Mouse (Mus musculus) brown adipose tissue, adult 24 weeks (tissue): ENCODE results near the gene Olr1. TPM values are rescaled to one million over a fixed set of nuclear protein-coding genes. Genes with fewer than 3 reads are reported as not detected.
"Not testable (repeated sequence)": the region's sequence is repeated elsewhere in the genome, so short reads cannot be mapped to it uniquely, and the experiment has no call there.

Experiments used
- H3K27ac ChIP-seq: fragments of 200-500 bp; replicated peaks from 2 replicates; pipeline ENCODE4 v1.5.1; 2012; ENCODE audit warnings: low read depth, mild to moderate bottlenecking, low read length
- H3K4me1 ChIP-seq: fragments of 200-500 bp; 2 replicates; pipeline ENCODE4 v1.6.1; 2012; ENCODE audit warnings: low read length, mixed read lengths; ENCODE audit not compliant: control insufficient read depth, insufficient read depth, insufficient read length
- H3K4me3 ChIP-seq: fragments of 200-500 bp; 2 replicates; pipeline ENCODE4 v1.5.1; 2012; ENCODE audit warnings: low read depth, mild to moderate bottlenecking, low read length, moderate library complexity; ENCODE audit not compliant: insufficient read depth
- polyA plus RNA-seq: library from polyadenylated mRNA; stranded (reverse); fragments of >200 nt; gene quantifications from 2 replicates; pipeline ENCODE4 v1.2.4, GENCODE M21; 2012; ENCODE audit not compliant: missing spikeins, insufficient read depth, insufficient read length

The Olr1 gene
- polyA plus RNA-seq, 1 experiment = not detected

DNA sequence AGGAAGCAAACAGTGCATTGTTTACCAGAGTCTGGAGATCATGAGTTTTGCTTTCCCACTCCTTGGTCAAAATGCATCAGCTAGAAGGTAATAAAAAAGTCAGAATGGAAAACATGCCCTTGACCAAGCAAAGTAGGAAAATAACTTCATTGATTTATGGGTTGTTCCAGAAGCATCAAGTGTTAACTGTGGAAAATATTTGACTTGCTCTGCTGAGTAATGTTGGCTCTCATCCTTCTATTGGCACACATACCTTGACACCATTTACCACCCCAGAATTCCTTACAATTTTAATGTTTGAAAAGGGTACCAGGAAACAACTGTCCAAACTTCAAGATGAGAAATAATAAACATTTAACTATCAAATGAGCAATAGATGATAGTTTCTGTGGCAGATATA is 19.1 kb upstream of the Olr1 start:
- H3K4me1 ChIP-seq = no peaks in the 10 kb centered on the region; the same call in 1 of the 2 replicates
- H3K4me3 ChIP-seq = no peak overlapping the region
- no peak overlapping the region for H3K27ac ChIP-seq

DNA sequence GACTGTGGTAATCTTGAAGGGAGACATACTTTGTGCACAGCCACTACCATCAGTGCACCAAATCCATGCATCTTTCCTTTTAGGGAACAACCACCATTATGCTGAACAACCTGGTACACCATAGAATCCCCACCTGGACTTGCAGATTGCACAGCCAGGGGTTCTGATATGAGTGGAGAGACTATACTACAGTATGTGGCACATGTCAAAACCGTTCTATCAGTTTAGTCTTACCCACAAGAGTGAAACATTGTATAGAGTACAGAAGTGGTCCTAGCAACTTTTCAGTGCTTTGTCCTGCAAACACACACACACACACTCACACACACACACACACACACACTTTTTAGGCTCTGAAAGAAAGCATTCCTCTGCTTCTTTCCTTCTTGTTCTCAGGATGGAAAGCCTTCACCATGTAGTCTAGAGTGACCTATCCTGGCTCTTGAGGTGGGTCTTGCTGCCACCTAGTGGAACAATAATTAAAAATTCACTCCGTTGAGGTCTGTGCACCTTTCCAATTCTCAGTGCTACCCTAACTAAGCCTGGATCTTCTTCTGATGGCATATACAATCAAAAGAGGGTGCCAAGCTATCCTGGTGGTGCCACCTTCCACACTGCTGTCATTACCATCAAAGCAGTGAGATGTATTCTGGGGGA is 10.9 kb upstream of the Olr1 start:
- H3K4me1 ChIP-seq = no peaks in the 10 kb centered on the region; the same call in 1 of the 2 replicates
- no peak overlapping the region for H3K27ac ChIP-seq
- no peak overlapping the region for H3K4me3 ChIP-seq

DNA sequence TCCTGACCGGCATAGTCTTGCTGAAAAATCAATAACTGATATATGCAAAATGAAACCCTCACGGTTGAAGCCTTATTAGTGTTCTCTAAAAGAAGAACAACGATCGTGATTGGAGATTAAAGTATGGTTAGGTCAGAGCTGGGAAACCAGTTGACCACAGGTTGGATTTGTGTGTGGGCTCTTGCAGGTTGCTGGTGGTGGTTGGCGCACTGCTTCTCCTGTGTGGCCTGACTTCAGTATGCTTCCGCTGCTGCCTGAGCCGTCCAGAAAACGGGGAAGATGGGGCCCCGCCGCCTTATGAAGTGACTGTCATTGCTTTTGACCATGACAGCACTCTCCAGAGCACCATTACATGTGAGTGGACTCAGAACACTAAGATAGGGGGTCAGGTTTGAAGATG is 9.4 kb upstream of the Olr1 start:
- Histone ChIP-seq H3K27ac (no peak overlapping the region), H3K4me1 (no peaks in the 10 kb centered on the region; the same call in 1 of the 2 replicates), H3K4me3 (no peak overlapping the region)

DNA sequence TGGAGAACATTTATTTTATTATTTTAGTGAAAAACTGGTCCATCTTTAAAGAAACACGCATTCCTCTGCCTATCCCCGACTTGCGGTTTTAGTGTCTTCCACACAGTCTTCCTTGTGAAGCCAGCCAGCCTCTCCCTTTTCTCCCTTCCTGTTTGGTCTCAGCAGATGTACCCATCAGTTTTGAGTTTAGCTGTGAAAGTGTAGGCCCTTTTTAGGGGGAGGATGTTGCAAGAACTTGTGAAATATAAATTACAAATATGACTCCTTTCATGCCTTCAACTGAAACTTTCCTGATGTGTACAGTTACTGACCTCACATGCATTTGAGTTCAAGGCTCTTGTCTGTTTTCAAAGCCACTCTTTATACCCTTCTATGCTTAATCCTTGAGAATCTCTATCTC is 8.1 kb upstream of the Olr1 start:
- no peaks in the 10 kb centered on the region; the same call in 1 of the 2 replicates for H3K4me1 ChIP-seq
- H3K27ac ChIP-seq = no peak overlapping the region
- no peak overlapping the region for H3K4me3 ChIP-seq

DNA sequence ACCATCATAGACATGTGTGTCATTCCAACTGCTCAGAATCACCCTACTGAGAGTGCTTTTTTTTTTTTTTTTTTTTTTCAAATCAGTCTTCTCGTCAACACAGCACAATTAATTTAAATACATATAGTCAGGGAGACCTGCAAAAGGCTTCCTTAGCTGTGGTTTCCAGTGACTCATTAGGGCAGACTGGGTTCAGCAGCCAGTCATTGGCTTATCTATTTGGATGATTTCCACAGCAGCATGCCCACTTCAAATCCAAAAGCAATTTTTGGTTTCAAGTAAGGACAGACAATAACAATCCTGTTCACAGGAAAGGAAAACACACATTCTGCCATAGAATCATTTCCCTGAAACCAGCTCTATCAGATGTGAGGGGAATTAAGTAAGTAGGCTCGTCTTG is 7.4 kb upstream of the Olr1 start:
- no peak overlapping the region for H3K4me3 ChIP-seq
- no peaks in the 10 kb centered on the region; the same call in 1 of the 2 replicates for H3K4me1 ChIP-seq
- no peak overlapping the region for H3K27ac ChIP-seq

DNA sequence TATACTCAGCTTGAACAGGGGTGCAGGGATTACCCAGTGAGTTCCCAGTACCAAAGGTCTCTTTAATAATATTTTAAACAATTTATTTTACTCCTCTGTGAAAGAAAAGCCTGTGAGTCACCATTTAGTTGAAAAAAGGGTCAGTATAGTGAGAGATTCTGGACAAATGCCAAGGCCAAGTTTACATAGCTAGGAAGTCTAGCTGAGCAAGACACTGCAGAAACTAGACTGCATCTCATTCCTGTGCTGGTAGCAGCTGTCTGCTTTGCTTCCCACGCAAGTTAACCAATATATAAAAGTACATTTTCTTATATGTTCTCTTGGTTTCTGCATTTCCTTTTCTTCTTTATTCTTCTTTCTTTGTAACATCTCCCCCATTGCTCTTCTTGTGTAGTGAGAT is 6.4 kb upstream of the Olr1 start:
- Histone ChIP-seq H3K4me1 (no peaks in the 10 kb centered on the region; the same call in 1 of the 2 replicates), H3K4me3 (no peak overlapping the region), H3K27ac (no peak overlapping the region)

DNA sequence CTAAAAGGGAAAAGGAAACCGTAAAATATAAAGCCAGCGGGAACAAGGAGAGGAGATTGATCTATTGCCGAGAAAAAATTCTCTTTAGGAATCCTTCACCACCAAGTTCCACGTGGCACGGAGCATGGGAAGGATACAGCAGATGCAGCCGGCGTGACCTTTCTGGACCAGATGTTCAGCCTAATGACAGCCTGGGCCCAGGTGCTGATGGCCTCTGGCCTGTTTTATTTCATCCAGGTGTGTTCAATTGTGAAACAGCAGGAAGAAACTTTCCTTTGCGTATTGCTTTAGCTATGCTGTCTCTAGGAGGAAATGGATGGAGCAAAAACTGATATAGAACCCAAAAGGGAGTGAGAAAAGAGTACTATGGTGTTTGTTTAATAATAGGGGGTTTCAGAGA is 5.9 kb upstream of the Olr1 start:
- H3K27ac ChIP-seq = no peak overlapping the region
- H3K4me3 ChIP-seq = no peak overlapping the region
- no peaks in the 10 kb centered on the region; the same call in 1 of the 2 replicates for H3K4me1 ChIP-seq

DNA sequence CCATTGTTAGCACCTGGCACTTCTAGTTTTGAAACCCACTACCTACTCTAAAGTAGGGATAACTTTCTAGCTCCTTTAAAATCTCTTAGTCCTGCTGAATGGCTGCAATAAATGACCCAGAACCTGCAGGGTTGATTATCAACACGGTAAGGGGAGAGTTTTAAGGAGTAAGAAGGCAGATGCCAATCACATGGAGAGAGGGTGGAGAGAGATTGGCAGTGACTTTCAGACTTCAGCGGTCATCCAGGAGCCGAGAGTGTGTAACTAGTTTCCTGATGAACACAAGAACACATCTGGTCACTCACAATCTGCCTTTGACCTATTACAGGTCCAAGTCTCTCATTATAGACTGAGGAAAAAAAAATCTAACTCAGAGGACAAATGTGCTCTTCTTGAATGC is 5.4 kb upstream of the Olr1 start, which contains the start of gene Tmem52b:
Gene Tmem52b (plus strand): TSS at position 189 of the 400 bp plus-strand sequence.
- Histone ChIP-seq H3K4me1 (no peaks in the 10 kb centered on the region; the same call in 1 of the 2 replicates), H3K27ac (no peak within 1 kb of the TSS), H3K4me3 (no peak within 1 kb of the TSS)

DNA sequence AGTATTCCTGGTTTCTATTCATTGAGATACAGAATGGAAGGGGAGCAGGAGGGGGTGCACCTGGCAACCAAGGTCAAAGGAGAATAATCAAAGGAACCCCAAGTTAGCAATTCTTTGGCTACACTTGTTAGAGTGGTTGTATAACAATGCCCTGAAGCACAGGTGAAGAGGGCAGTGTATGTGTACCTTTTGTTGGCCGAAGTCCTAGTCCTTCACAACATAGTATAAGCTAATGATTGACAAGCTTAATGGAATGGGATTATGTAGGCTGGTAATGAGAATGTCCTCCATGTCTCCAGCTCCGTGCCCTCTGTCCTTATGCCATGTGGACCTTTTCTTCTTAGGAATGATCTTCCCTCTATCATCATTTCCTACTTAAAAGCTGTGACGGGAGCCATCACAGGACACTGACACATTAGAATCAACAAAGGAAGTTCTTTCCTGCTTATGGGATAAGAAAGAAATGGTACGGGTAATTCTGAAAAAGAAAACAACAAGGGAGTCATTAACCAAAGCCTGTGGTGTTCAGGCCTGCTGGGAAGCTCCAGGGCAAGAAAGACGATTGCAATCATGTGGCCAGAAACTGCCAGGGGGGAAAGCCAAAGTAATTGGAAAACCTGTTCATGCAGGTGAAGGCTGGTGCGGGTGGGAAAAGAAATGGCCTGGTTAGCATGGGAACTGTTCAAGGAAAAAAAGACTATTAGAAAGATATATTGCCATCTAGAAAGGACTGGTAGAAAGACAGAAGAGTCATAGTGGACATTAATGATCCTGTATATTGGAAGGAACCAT is 3.4 kb upstream of the Olr1 start:
- Histone ChIP-seq H3K4me3 (no peak overlapping the region), H3K4me1 (no peaks in the 10 kb centered on the region; the same call in 1 of the 2 replicates), H3K27ac (no peak overlapping the region)

DNA sequence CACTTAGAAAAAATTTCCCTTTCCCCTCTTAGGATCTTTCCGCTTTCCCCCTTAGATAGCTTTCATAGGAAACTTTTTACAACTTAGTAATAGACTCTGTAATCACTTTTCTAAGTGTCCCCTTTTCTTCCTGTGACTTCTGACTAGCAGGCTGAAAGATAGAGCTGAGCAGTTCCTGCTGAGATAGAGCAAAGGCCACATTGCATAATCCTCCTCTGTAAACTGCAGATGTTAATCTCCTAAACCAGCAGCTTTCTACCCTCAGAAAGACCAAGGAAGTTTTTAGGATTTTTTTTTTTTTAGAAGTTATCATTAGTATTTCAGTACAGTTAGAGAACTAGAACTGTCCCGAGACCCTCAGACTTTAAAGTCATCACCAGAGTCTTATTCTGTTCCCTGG is 3.5 kb downstream of the Olr1 start:
- H3K4me1 ChIP-seq = no peaks in the 10 kb centered on the region
- H3K4me3 ChIP-seq = no peak overlapping the region
- no peak overlapping the region for H3K27ac ChIP-seq

DNA sequence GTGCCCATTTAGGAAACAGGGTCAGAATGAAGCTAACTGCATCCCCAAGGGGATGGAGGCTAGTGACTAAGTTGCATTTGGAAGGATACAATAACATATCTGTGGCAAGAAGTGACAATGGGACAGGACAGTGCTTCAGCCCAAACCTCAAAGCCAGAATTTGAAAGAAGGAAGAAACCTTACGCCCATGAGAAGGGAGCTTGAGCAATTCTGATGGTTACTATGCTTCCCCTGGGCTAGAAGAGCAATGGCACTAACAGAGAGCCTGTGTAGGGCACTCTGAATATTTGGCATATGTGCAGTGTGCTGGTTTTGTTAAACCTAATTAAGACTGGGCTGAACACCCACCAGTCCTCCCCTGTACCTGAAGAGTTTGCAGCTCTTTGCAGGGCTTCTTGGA is 7.4 kb downstream of the Olr1 start:
- not testable (repeated sequence) for H3K4me3 ChIP-seq, H3K27ac ChIP-seq, H3K4me1 ChIP-seq

DNA sequence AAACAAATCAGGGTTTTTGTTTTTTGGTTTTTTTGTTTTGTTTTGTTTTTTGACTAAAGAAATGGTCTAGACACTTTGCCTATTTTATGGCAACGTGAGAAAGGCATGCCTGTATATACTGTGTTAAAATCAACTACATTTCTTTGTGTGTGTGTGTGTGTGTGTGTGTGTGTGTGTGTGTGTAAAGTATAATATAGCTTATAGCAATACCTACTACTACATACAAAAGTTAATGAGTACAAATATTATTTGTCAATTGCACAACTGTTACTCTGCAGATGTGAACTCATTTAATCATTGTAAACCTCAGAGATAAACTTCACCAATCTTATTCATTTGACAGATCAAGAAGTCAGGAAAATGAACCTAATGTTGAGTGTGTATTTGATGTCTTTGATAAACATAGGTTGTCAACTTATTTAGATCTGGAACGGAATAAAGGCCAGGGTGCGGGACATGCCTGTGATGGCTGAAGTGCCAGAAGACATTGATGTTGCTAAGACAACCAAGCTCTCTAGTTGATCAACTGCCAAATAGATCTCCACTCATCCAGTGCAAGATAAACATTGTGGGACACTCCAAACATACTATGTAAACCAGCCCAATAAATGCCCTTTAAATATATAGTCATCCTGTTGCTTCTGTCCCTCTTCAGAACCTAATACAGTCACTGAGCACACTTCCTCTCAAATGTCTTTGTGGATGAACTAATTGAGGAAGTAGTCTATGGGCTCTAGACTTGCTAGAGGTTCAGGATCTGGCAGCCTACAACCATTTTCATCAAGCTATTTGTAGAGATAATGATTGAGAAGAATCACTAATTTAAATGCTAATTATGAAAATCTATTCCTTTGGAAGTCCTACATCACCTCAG is 9.4 kb downstream of the Olr1 start:
- no peak overlapping the region for H3K4me3 ChIP-seq
- no peaks in the 10 kb centered on the region for H3K4me1 ChIP-seq
- H3K27ac ChIP-seq = no peak overlapping the region

DNA sequence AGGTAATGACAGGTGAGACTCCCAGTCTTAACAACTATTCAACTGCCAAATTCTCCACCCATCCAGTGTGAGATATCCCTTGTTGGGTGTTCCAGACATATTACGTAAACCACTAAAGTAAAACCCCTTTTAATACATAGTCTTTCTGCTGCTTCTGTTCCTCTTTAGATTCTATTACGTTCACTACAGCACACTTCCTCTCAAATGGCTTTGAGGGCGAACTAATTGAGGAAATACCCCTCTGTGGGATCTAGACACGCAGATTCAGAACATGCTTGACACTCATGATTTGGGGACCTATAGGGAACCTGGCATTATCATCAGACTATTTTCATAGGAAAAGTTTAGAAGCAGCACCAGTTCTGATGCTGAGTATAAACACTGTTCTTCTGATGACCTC is 12.0 kb downstream of the Olr1 start:
- H3K4me1 ChIP-seq = no peaks in the 10 kb centered on the region
- H3K27ac ChIP-seq = no peak overlapping the region
- no peak overlapping the region for H3K4me3 ChIP-seq

DNA sequence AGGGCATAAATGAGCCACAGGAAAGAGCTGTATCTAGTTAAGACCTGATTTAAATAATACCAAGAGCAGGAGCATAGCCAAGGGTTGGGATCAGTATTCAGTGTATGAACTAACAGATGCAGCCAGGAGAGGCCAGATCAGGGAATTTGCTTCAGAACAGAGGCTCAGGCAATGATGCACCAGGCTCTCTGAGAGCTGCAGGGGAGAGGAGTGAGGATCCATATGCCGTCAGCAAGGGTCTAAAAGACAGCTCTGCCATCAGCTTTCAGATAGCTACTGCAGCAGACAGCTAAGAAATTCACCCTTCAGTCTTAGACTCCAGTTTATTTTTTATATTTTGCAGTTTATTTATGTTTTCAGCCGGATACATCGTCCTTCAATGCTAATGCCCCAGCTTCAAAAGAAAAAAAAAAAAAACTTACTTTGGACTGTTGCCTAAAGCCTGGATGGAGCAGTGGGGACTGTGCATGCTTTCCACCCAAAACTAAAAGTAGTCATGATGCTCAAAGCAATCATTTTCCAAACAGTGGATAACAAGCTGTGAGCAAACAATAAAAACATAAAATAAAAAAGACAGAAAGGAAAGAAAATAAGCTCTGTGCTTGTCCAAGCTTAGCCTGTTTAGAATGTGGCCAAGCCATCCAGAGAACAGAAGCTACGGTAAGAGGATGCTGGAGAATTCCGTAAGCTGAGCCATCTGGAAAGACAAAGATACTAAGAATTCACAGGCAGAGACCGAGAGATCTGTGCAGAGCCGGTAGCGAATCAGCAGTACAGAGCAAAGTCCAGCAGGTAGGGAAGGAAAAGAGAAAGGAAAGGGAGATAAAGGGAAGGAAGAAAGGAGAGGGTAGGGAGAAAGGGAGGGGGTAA is 26.6 kb downstream of the Olr1 start:
- Histone ChIP-seq H3K4me1 (no peaks in the 10 kb centered on the region), H3K4me3 (no peak overlapping the region), H3K27ac (no peak overlapping the region)
